In the genomic region with DNA sequence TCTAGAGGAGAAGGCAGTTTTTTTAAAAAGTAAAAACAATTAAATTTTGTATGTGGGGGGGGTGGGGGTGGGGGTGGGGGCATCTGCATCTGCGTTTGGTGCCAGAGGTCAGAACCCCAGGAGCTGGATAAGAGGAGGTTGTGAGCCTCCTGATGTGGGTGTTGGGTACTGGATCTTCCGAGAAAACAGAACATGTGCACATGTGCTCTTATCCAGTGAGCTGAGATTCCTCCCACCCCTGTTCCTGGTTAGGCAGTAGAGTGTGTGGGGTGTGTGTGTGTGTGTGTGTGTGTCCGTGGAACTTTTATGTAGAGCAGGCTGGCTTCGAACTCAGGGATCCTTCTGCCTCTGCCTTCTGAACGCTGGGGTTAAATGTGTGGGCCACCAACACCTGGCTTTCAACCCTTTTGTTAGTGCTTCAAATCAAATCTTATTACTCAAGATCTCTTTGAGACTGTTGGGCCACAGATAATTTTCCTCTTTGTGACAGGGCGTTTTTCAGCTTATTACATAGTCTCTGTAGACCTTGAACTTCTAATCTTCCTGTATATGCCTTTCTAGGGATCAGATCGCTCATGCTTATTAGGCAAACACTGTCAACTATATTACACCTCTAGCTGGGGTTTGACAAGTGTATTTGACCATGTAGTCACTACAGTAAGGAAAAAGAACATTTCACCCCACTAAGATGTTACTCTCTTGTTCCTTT, we compare ENCODE assay signal across 8 mouse cellular contexts. TPM values are rescaled to one million over a fixed set of nuclear protein-coding genes. Genes with fewer than 3 reads are reported as not detected.
DNase-seq lines count a peak whose midpoint lies in the region; ATAC-seq and TF ChIP-seq lines count a peak whose summit lies in the region.

No protein-coding gene starts in this region.

- 41% methylated on average over 7 of the region's 7 CpGs for WGBS in liver, embryonic 14.5 days (ENCODE audit: insufficient replicate concordance)

- H3K4me2 ChIP-seq in liver, embryonic 14.5 days (ENCODE audit: low read depth), result peak overlapping the region; percentile 89

- DNase-seq in 416B (ENCODE audit: low read depth), result peak; percentile 54
- DNase-seq in liver, embryonic 14.5 days (ENCODE audit: low read depth in 3 of 3, low spot score in 3 of 3), result no peak
- no peak for DNase-seq in cerebellum, adult 11-12 months
- DNase-seq in frontal cortex, postnatal 10 days (ENCODE audit: low spot score in 2 of 2), result no peak
- no peak for DNase-seq in spleen, postnatal 4 days (ENCODE audit: low spot score in 2 of 2)

- TF ChIP-seq CTCF in embryonic fibroblast, embryonic 13.5 days (IDR thresholded peaks at IDR 0.05; ENCODE audit: borderline replicate concordance, insufficient read depth, low read length), result no peak
- TF ChIP-seq CTCF in liver, embryonic 14.5 days (IDR thresholded peaks at IDR 0.05; ENCODE audit: low read depth), result no peak

- TF ChIP-seq EP300 in liver, embryonic 14.5 days (IDR thresholded peaks at IDR 0.05; ENCODE audit: low read depth), result no peak

- no peak overlapping the region for H3K27ac ChIP-seq in embryonic fibroblast, embryonic 13.5 days (ENCODE audit: insufficient read depth, low read length)
- no peak overlapping the region for H3K27ac ChIP-seq in liver, embryonic 14.5 days

- peak overlapping the region; percentile 95 for H3K4me3 ChIP-seq in erythroblast, embryonic 14.5 days (replicated peaks)
- peak overlapping the region; percentile 86 for H3K4me3 ChIP-seq in embryonic fibroblast, embryonic 13.5 days (ENCODE audit: insufficient read depth, low read length)
- H3K4me3 ChIP-seq in liver, embryonic 14.5 days (ENCODE audit: insufficient read depth in 1 of 2, low read depth in 2 of 2, low read length in 2 of 2), result peak overlapping the region; percentile 90 to 92

- ATAC-seq in erythroblast, adult 5-6 weeks (replicated peaks; ENCODE audit: low FRiP score, poor library complexity, severe bottlenecking), result no peak
- no peak for ATAC-seq in liver, embryonic 14.5 days (ENCODE audit: insufficient read depth)

- H3K9ac ChIP-seq in liver, embryonic 14.5 days (replicated peaks), result peak overlapping the region; percentile 82

- no peaks in the 10 kb centered on the region for H3K9me3 ChIP-seq in erythroblast, embryonic 14.5 days (ENCODE audit: control insufficient read depth, low read length)
- no peaks in the 10 kb centered on the region for H3K9me3 ChIP-seq in liver, embryonic 14.5 days (ENCODE audit: control insufficient read depth, low read length)

- peaks cover 36% of the 10 kb centered on the region for H3K36me3 ChIP-seq in erythroblast, embryonic 14.5 days (ENCODE audit: control insufficient read depth)
- peaks cover 17% of the 10 kb centered on the region for H3K36me3 ChIP-seq in liver, embryonic 14.5 days (replicated peaks; ENCODE audit: control insufficient read depth, insufficient read depth, low read depth)

- H3K4me1 ChIP-seq in erythroblast, embryonic 14.5 days (ENCODE audit: control insufficient read depth), result peaks cover 22% of the 10 kb centered on the region
- H3K4me1 ChIP-seq in embryonic fibroblast, embryonic 13.5 days (ENCODE audit: control insufficient read depth, insufficient read depth, low read length), result no peaks in the 10 kb centered on the region
- H3K4me1 ChIP-seq in liver, embryonic 14.5 days (replicated peaks; ENCODE audit: control insufficient read depth in 2 of 2, insufficient read depth in 2 of 2, low read length in 1 of 2), result peaks cover 9 to 10% of the 10 kb centered on the region in 2 experiments

- TF ChIP-seq POLR2A in embryonic fibroblast, embryonic 13.5 days (IDR thresholded peaks at IDR 0.05; ENCODE audit: low read depth, low read length), result no peak

- no peaks in the 10 kb centered on the region for H3K27me3 ChIP-seq in erythroblast, embryonic 14.5 days (ENCODE audit: control insufficient read depth)
- no peaks in the 10 kb centered on the region for H3K27me3 ChIP-seq in liver, embryonic 14.5 days (ENCODE audit: control insufficient read depth, insufficient read depth, low read length)

RNA-seq across cellular contexts. Expression of a gene that starts 0.9 kb away (rescaled TPM):
- polyA plus RNA-seq in erythroblast, embryonic 14.5 days (2012), result 0.42 and 0.57 TPM in 2 replicates
- total RNA-seq in erythroblast, adult 5-6 weeks (2015; ENCODE audit: low replicate concordance), result 10.2 and 21.3 TPM in 2 replicates
- 8.1 and 12.8 TPM in 2 replicates for total RNA-seq in erythroblast, adult 5-6 weeks (2017; ENCODE audit: low replicate concordance)
- polyA plus RNA-seq in embryonic fibroblast, embryonic 13.5 days (2011; ENCODE audit: insufficient read length, low read depth, missing spikeins), result 95.0 and 110 TPM in 2 replicates
- 14.1 and 21.1 TPM in 2 replicates for polyA plus RNA-seq in liver, embryonic 14.5 days (2012; rRNA removed)
- 25.4 and 25.6 TPM in 2 replicates for polyA plus RNA-seq in liver, embryonic 14.5 days (2014; fragmentation: Nextera tagmentation; extraction: Ambion mirVana)

RNA-seq across cellular contexts. Expression of a gene that starts 55.0 kb away (rescaled TPM):
- 1.4 and 1.8 TPM in 2 replicates for polyA plus RNA-seq in erythroblast, embryonic 14.5 days (2012)
- total RNA-seq in erythroblast, adult 5-6 weeks (2015; ENCODE audit: low replicate concordance), result 9.2 and 14.2 TPM in 2 replicates
- total RNA-seq in erythroblast, adult 5-6 weeks (2017; ENCODE audit: low replicate concordance), result 12.9 and 15.5 TPM in 2 replicates
- polyA plus RNA-seq in embryonic fibroblast, embryonic 13.5 days (2011; ENCODE audit: insufficient read length, low read depth, missing spikeins), result 28.0 and 35.7 TPM in 2 replicates
- polyA plus RNA-seq in liver, embryonic 14.5 days (2012; rRNA removed), result 6.0 and 9.3 TPM in 2 replicates
- 4.4 and 5.3 TPM in 2 replicates for polyA plus RNA-seq in liver, embryonic 14.5 days (2014; fragmentation: Nextera tagmentation; extraction: Ambion mirVana)
